Mouse (Mus musculus): Measurements from ENCODE around the gene Mfsd11. TPM values are rescaled to one million over a fixed set of nuclear protein-coding genes. Genes with fewer than 3 reads are reported as not detected.

The Mfsd11 gene
- polyA plus RNA-seq, 2 experiments: 35.0 to 46.0 TPM

GRCm38 (mm10) chr11:116913573-116913972 lies 61.3 kb downstream of the Mfsd11 start:
- Histone ChIP-seq H3K4me2 (replicated peaks; ENCODE audit: low read depth, low read length, severe bottlenecking) (no peak overlapping the region), H3K27me3 (ENCODE audit: control insufficient read depth, insufficient read depth, low read length) (peaks cover 19% of the 10 kb centered on the region), H3K27ac (replicated peaks; ENCODE audit: low read depth, low read length) (no peak overlapping the region), H3K4me3 (replicated peaks; ENCODE audit: low read length) (no peak overlapping the region), H3K36me3 (ENCODE audit: control insufficient read depth, insufficient read depth, low read length) (no peaks in the 10 kb centered on the region), H3K9me3 (ENCODE audit: control insufficient read depth, low read length) (no peaks in the 10 kb centered on the region), H3K4me1 (ENCODE audit: control insufficient read depth, insufficient read depth, low read length) (no peaks in the 10 kb centered on the region), H3K9ac (ENCODE audit: low read depth, low read length, severe bottlenecking) (no peak overlapping the region)
- ATAC-seq (ENCODE audit: low FRiP score, low read depth) (no peak), DNase-seq (ENCODE audit: low spot score) (no peak)
- 54% methylated on average over 16 of the region's 16 CpGs for WGBS
- TF ChIP-seq POLR2A (IDR thresholded peaks at IDR 0.05; ENCODE audit: borderline replicate concordance, extremely low read depth, insufficient read depth, insufficient read length): no peak

- Histone ChIP-seq H3K27ac (replicated peaks; ENCODE audit: low read depth, low read length) (no peak overlapping the region), H3K27me3 (ENCODE audit: control insufficient read depth, insufficient read depth, low read length) (peaks cover 27% of the 10 kb centered on the region), H3K4me1 (ENCODE audit: control insufficient read depth, insufficient read depth, low read length) (no peaks in the 10 kb centered on the region), H3K4me3 (replicated peaks; ENCODE audit: low read length) (no peak overlapping the region), H3K4me2 (replicated peaks; ENCODE audit: low read depth, low read length, severe bottlenecking) (no peak overlapping the region), H3K36me3 (ENCODE audit: control insufficient read depth, insufficient read depth, low read length) (no peaks in the 10 kb centered on the region), H3K9ac (ENCODE audit: low read depth, low read length, severe bottlenecking) (no peak overlapping the region), H3K9me3 (ENCODE audit: control insufficient read depth, low read length) (no peaks in the 10 kb centered on the region)
- no peak for DNase-seq (ENCODE audit: low spot score)
- TF ChIP-seq POLR2A (IDR thresholded peaks at IDR 0.05; ENCODE audit: borderline replicate concordance, extremely low read depth, insufficient read depth, insufficient read length): no peak
- no peak for ATAC-seq (ENCODE audit: low FRiP score, low read depth)
- WGBS: 71% methylated on average over 5 of the region's 5 CpGs
Measured at GRCm38 (mm10) chr11:116914267-116914885, 62.1 kb downstream of the Mfsd11 start.

- 84% methylated on average over 3 of the region's 3 CpGs for WGBS
- ATAC-seq (ENCODE audit: low FRiP score, low read depth): no peak
- no peaks in the 10 kb centered on the region for H3K4me1 ChIP-seq (ENCODE audit: control insufficient read depth, insufficient read depth, low read length)
- TF ChIP-seq POLR2A (IDR thresholded peaks at IDR 0.05; ENCODE audit: borderline replicate concordance, extremely low read depth, insufficient read depth, insufficient read length): no peak
- no peak for DNase-seq (ENCODE audit: low spot score)
- H3K4me3 ChIP-seq (replicated peaks; ENCODE audit: low read length): no peak overlapping the region
- no peaks in the 10 kb centered on the region for H3K36me3 ChIP-seq (ENCODE audit: control insufficient read depth, insufficient read depth, low read length)
- H3K4me2 ChIP-seq (replicated peaks; ENCODE audit: low read depth, low read length, severe bottlenecking): no peak overlapping the region
- H3K27me3 ChIP-seq (ENCODE audit: control insufficient read depth, insufficient read depth, low read length): peaks cover 36% of the 10 kb centered on the region
- no peak overlapping the region for H3K27ac ChIP-seq (replicated peaks; ENCODE audit: low read depth, low read length)
- no peak overlapping the region for H3K9ac ChIP-seq (ENCODE audit: low read depth, low read length, severe bottlenecking)
- no peaks in the 10 kb centered on the region for H3K9me3 ChIP-seq (ENCODE audit: control insufficient read depth, low read length)
Measured at GRCm38 (mm10) chr11:116915241-116915640, 63.0 kb downstream of the Mfsd11 start.

GRCm38 (mm10) chr11:116917361-116917760 lies 65.1 kb downstream of the Mfsd11 start:
- Histone ChIP-seq H3K27ac (replicated peaks; ENCODE audit: low read depth, low read length) (no peak overlapping the region), H3K36me3 (ENCODE audit: control insufficient read depth, insufficient read depth, low read length) (no peaks in the 10 kb centered on the region), H3K4me2 (replicated peaks; ENCODE audit: low read depth, low read length, severe bottlenecking) (no peak overlapping the region), H3K4me1 (ENCODE audit: control insufficient read depth, insufficient read depth, low read length) (no peaks in the 10 kb centered on the region), H3K9me3 (ENCODE audit: control insufficient read depth, low read length) (no peaks in the 10 kb centered on the region), H3K27me3 (ENCODE audit: control insufficient read depth, insufficient read depth, low read length) (peaks cover 48% of the 10 kb centered on the region), H3K9ac (ENCODE audit: low read depth, low read length, severe bottlenecking) (no peak overlapping the region), H3K4me3 (replicated peaks; ENCODE audit: low read length) (no peak overlapping the region)
- ATAC-seq (ENCODE audit: low FRiP score, low read depth): no peak
- TF ChIP-seq POLR2A (IDR thresholded peaks at IDR 0.05; ENCODE audit: borderline replicate concordance, extremely low read depth, insufficient read depth, insufficient read length): no peak
- DNase-seq (ENCODE audit: low spot score): no peak
- WGBS: 42% methylated on average over 7 of the region's 7 CpGs

GRCm38 (mm10) chr11:116918323-116919185 lies 66.3 kb downstream of the Mfsd11 start, which contains the start of gene Mgat5b:
Gene Mgat5b, plus strand, starts transcription at chr11:116918863.
- H3K36me3 ChIP-seq (ENCODE audit: control insufficient read depth, insufficient read depth, low read length): no peaks in the 10 kb centered on the region
- peak within 1 kb of the TSS; percentile 100 for H3K4me2 ChIP-seq (replicated peaks; ENCODE audit: low read depth, low read length, severe bottlenecking)
- H3K9ac ChIP-seq (ENCODE audit: low read depth, low read length, severe bottlenecking): peak within 1 kb of the TSS; percentile 62
- H3K4me3 ChIP-seq (replicated peaks; ENCODE audit: low read length): peak within 1 kb of the TSS; percentile 64
- WGBS: 2% methylated on average over 47 of the region's 90 CpGs
- H3K9me3 ChIP-seq (ENCODE audit: control insufficient read depth, low read length): no peaks in the 10 kb centered on the region
- peaks cover 48% of the 10 kb centered on the region for H3K27me3 ChIP-seq (ENCODE audit: control insufficient read depth, insufficient read depth, low read length)
- ATAC-seq (ENCODE audit: low FRiP score, low read depth) (peak; percentile 82), DNase-seq (ENCODE audit: low spot score) (peak; percentile 81)
- no peak within 1 kb of the TSS for H3K27ac ChIP-seq (replicated peaks; ENCODE audit: low read depth, low read length)
- TF ChIP-seq POLR2A (IDR thresholded peaks at IDR 0.05; ENCODE audit: borderline replicate concordance, extremely low read depth, insufficient read depth, insufficient read length): no peak
- H3K4me1 ChIP-seq (ENCODE audit: control insufficient read depth, insufficient read depth, low read length): no peaks in the 10 kb centered on the region

Measured in limb, embryonic 14.5 days (tissue).